Mouse (Mus musculus) layer of hippocampus, postnatal 25 days (tissue): ENCODE data around the gene Adcy6. TPM values are rescaled to one million over a fixed set of nuclear protein-coding genes. Genes with fewer than 3 reads are reported as not detected.

Experiments used
- DNase-seq, 2 experiments: peaks; one replicate each; pipeline ENCODE4 v3.0.0; 2022; ENCODE audit warnings: mixed read lengths in 2 of 2, low spot score in 1 of 2; ENCODE audit errors: extremely low spot score in 1 of 2
- total RNA-seq, 2 experiments: library from RNA; stranded (reverse); gene quantifications; 2 replicates each; pipeline ENCODE4 v1.2.3; 2021

Gene Adcy6
- total RNA-seq, 2 experiments from 2014 or later = 45.1 to 45.8 TPM

- DNase-seq = no peak
Observed at GRCm38 (mm10) chr15:98629464-98629863, 19.6 kb upstream of the Adcy6 start.

- DNase-seq = no peak
Observed at GRCm38 (mm10) chr15:98628589-98629254, 18.8 kb upstream of the Adcy6 start.

GRCm38 (mm10) chr15:98626487-98627212, 16.8 kb upstream of the Adcy6 start:
- no peak for DNase-seq

- DNase-seq = no peak
Observed at GRCm38 (mm10) chr15:98626078-98626477, 16.2 kb upstream of the Adcy6 start.

GRCm38 (mm10) chr15:98623361-98623821, 13.5 kb upstream of the Adcy6 start:
- no peak for DNase-seq

GRCm38 (mm10) chr15:98622721-98623120, 12.8 kb upstream of the Adcy6 start:
- no peak for DNase-seq

- no peak for DNase-seq
Observed at GRCm38 (mm10) chr15:98622199-98622598, 12.3 kb upstream of the Adcy6 start.

GRCm38 (mm10) chr15:98617176-98617537, 7.3 kb upstream of the Adcy6 start:
- DNase-seq = peak; percentile 93

- DNase-seq = no peak
Observed at GRCm38 (mm10) chr15:98616362-98617175, 6.7 kb upstream of the Adcy6 start.

GRCm38 (mm10) chr15:98615751-98616150, 5.9 kb upstream of the Adcy6 start:
- DNase-seq = no peak

- no peak for DNase-seq
Observed at GRCm38 (mm10) chr15:98614971-98615370, 5.1 kb upstream of the Adcy6 start.

GRCm38 (mm10) chr15:98614551-98614950, 4.7 kb upstream of the Adcy6 start:
- no peak for DNase-seq

GRCm38 (mm10) chr15:98612229-98612628, 2.4 kb upstream of the Adcy6 start:
- no peak for DNase-seq

GRCm38 (mm10) chr15:98610131-98610633, 306 bp upstream of the Adcy6 start:
- no peak for DNase-seq

GRCm38 (mm10) chr15:98608784-98609250, 1.1 kb downstream of the Adcy6 start:
- DNase-seq = no peak

- no peak for DNase-seq
Observed at GRCm38 (mm10) chr15:98608058-98608783, 1.7 kb downstream of the Adcy6 start.

GRCm38 (mm10) chr15:98607557-98607956, 2.3 kb downstream of the Adcy6 start:
- no peak for DNase-seq

GRCm38 (mm10) chr15:98606739-98607138, 3.1 kb downstream of the Adcy6 start:
- no peak for DNase-seq

GRCm38 (mm10) chr15:98606051-98606536, 3.8 kb downstream of the Adcy6 start:
- no peak for DNase-seq

GRCm38 (mm10) chr15:98604041-98604575, 5.8 kb downstream of the Adcy6 start:
- DNase-seq = no peak
